Mouse (Mus musculus): ENCODE measurements around the gene Creb3l2. TPM values are rescaled to one million over a fixed set of nuclear protein-coding genes. Genes with fewer than 3 reads are reported as not detected.

Creb3l2 gene
- total RNA-seq, 2 experiments from 2014 or later = 27.4 to 29.5 TPM

GRCm38 (mm10) chr6:37336381-37336780 is 105.6 kb downstream of the Creb3l2 start:
- intact Hi-C loops (cut with DNase I) = no loop called here
- no peak for DNase-seq

GRCm38 (mm10) chr6:37332846-37333245 is 109.1 kb downstream of the Creb3l2 start:
- intact Hi-C loops (cut with DNase I) = no loop called here
- no peak for DNase-seq

- peak in 1 of 2 experiments; percentile 56 for DNase-seq
- intact Hi-C loops (cut with DNase I) = no loop called here
Observed at GRCm38 (mm10) chr6:37329901-37330864, 111.8 kb downstream of the Creb3l2 start.

GRCm38 (mm10) chr6:37329376-37329775 is 112.6 kb downstream of the Creb3l2 start:
- no peak for DNase-seq
- intact Hi-C loops (cut with DNase I) = no loop called here

GRCm38 (mm10) chr6:37328671-37329070 is 113.3 kb downstream of the Creb3l2 start:
- intact Hi-C loops (cut with DNase I) = no loop called here
- no peak for DNase-seq

GRCm38 (mm10) chr6:37327519-37327918 is 114.4 kb downstream of the Creb3l2 start:
- no peak for DNase-seq
- intact Hi-C loops (cut with DNase I) = no loop called here

- intact Hi-C loops (cut with DNase I) = no loop called here
- peak; percentile 10 to 43 for DNase-seq
Observed at GRCm38 (mm10) chr6:37326603-37326955, 115.4 kb downstream of the Creb3l2 start.

- intact Hi-C loops (cut with DNase I) = no loop called here
- no peak for DNase-seq
Observed at GRCm38 (mm10) chr6:37325906-37326602, 115.9 kb downstream of the Creb3l2 start.

- no peak for DNase-seq
- intact Hi-C loops (cut with DNase I) = no loop called here
Observed at GRCm38 (mm10) chr6:37325076-37325475, 116.9 kb downstream of the Creb3l2 start.

- no peak for DNase-seq
- intact Hi-C loops (cut with DNase I) = no loop called here
Observed at GRCm38 (mm10) chr6:37322641-37323040, 119.3 kb downstream of the Creb3l2 start.

GRCm38 (mm10) chr6:37322088-37322487 is 119.9 kb downstream of the Creb3l2 start:
- intact Hi-C loops (cut with DNase I) = no loop called here
- DNase-seq = no peak

- DNase-seq = no peak
- intact Hi-C loops (cut with DNase I) = no loop called here
Observed at GRCm38 (mm10) chr6:37317904-37318303, 124.0 kb downstream of the Creb3l2 start.

GRCm38 (mm10) chr6:37315440-37315839 is 126.5 kb downstream of the Creb3l2 start:
- no peak for DNase-seq
- intact Hi-C loops (cut with DNase I) = no loop called here

- intact Hi-C loops (cut with DNase I) = no loop called here
- DNase-seq = no peak
Observed at GRCm38 (mm10) chr6:37310601-37311000, 131.3 kb downstream of the Creb3l2 start.

- intact Hi-C loops (cut with DNase I) = no loop called here
- no peak for DNase-seq
Observed at GRCm38 (mm10) chr6:37306616-37307015, 135.3 kb downstream of the Creb3l2 start.

GRCm38 (mm10) chr6:37300492-37300891 is 141.5 kb downstream of the Creb3l2 start:
- intact Hi-C loops (cut with DNase I) = no loop called here
- DNase-seq = no peak

- DNase-seq = peak; percentile 19 to 21
Observed at GRCm38 (mm10) chr6:37299562-37300390, 142.2 kb downstream of the Creb3l2 start, which contains the start of gene Dgki. Dgki (minus strand) TSS chr6:37300184.

GRCm38 (mm10) chr6:37298982-37299381 is 143.0 kb downstream of the Creb3l2 start:
- intact Hi-C loops (cut with DNase I) = no loop called here
- DNase-seq = no peak

More at GRCm38 (mm10) chr6:37299562-37300390, 142.2 kb downstream of the Creb3l2 start, which contains the start of gene Dgki:
- intact Hi-C loops (cut with DNase I) = no loop called here

- no peak for DNase-seq
- intact Hi-C loops (cut with DNase I) = no loop called here
Observed at GRCm38 (mm10) chr6:37297744-37298482, 144.0 kb downstream of the Creb3l2 start.

GRCm38 (mm10) chr6:37292068-37292467 is 149.9 kb downstream of the Creb3l2 start:
- no peak for DNase-seq
- intact Hi-C loops (cut with DNase I) = no loop called here

Data from heart, postnatal 14 days (tissue).